Mouse (Mus musculus) liver, postnatal 0 days (tissue): ENCODE measurements around the gene Aldh1l1. TPM values are rescaled to one million over a fixed set of nuclear protein-coding genes. Genes with fewer than 3 reads are reported as not detected.

Source experiments
- ATAC-seq: fragments of 200-750 bp; cut with Nextera tagmentation; 2 replicates; pipeline ENCODE4 v1.8.0; 2017; ENCODE audit warnings: mild to moderate bottlenecking, moderate library complexity
- DNase-seq: peaks from one replicate; pipeline ENCODE4 v3.0.0-alpha.2; 2016
- H3K27ac ChIP-seq: fragments of 300-500 bp; sonication (generic); 2 replicates; pipeline ENCODE4 v1.5.1; 2014; ENCODE audit warnings: antibody characterized with exemption, moderate library complexity, mild to moderate bottlenecking, low read depth
- H3K27me3 ChIP-seq: fragments of 300-500 bp; sonication (generic); 2 replicates; pipeline ENCODE4 v1.6.1; 2014; ENCODE audit warnings: low read length, control low read depth, mixed read lengths; ENCODE audit not compliant: insufficient read depth
- H3K36me3 ChIP-seq: fragments of 300-500 bp; sonication (generic); replicated peaks from 2 replicates; pipeline ENCODE4 v1.6.1; 2014; ENCODE audit warnings: mild to moderate bottlenecking, control low read depth, low read length, moderate library complexity, mixed read lengths; ENCODE audit not compliant: insufficient read depth
- H3K4me1 ChIP-seq: fragments of 300-500 bp; sonication (generic); 2 replicates; pipeline ENCODE4 v1.6.1; 2014; ENCODE audit warnings: antibody characterized with exemption, mild to moderate bottlenecking, control low read depth; ENCODE audit not compliant: insufficient read depth
- H3K4me2 ChIP-seq: fragments of 300-500 bp; sonication (generic); 2 replicates; pipeline ENCODE4 v1.6.1; 2014; ENCODE audit warnings: low read depth, mild to moderate bottlenecking, low read length, moderate library complexity, mixed read lengths
- H3K4me3 ChIP-seq: fragments of 300-500 bp; sonication (generic); 2 replicates; pipeline ENCODE4 v1.5.1; 2014; ENCODE audit warnings: low read depth, low read length
- H3K9ac ChIP-seq: fragments of 300-500 bp; sonication (generic); replicated peaks from 2 replicates; pipeline ENCODE4 v1.6.1; 2014; ENCODE audit warnings: mild to moderate bottlenecking, moderate library complexity
- H3K9me3 ChIP-seq: fragments of 300-500 bp; sonication (generic); 2 replicates; pipeline ENCODE4 v1.6.1; 2016; ENCODE audit warnings: mild to moderate bottlenecking, control low read depth, low read length, mixed read lengths
- CTCF ChIP-seq: sonication (generic); IDR thresholded peaks from 2 replicates; pipeline ENCODE4 v1.5.1; 2016; ENCODE audit warnings: antibody characterized with exemption, low read depth
- EP300 ChIP-seq: IDR thresholded peaks from 2 replicates; pipeline ENCODE4 v1.6.1; 2016; ENCODE audit warnings: antibody characterized with exemption, low read depth, mild to moderate bottlenecking
- WGBS: fragments of 180-500 bp; shearing (Covaris S2); extraction: QIAGEN DNeasy Blood & Tissue Kit; methylation state at CpG from one replicate; pipeline ENCODE4 v1.1.7; 2014; ENCODE audit not compliant: insufficient replicate concordance; 5-methylcytosine and 5-hydroxymethylcytosine counted together
- polyA plus RNA-seq: library from polyadenylated mRNA; unstranded; fragments of >200 nt; fragmentation: Nextera tagmentation; extraction: Ambion mirVana; gene quantifications from 2 replicates; pipeline ENCODE4 v1.2.1, GENCODE M21; 2015

Gene Aldh1l1
- polyA plus RNA-seq, 1 experiment from 2014 or later, result 114 TPM

GRCm38 (mm10) chr6:90588113-90588512 lies 101.9 kb downstream of the Aldh1l1 start:
- H3K9ac ChIP-seq, result no peak overlapping the region
- H3K4me1 ChIP-seq, result no peaks in the 10 kb centered on the region
- TF ChIP-seq CTCF, result no peak
- no peak for TF ChIP-seq EP300
- ATAC-seq (no peak), DNase-seq (no peak)
- H3K27me3 ChIP-seq, result no peaks in the 10 kb centered on the region
- no peak overlapping the region for H3K4me2 ChIP-seq
- H3K36me3 ChIP-seq, result peaks cover 16% of the 10 kb centered on the region
- no peak overlapping the region for H3K4me3 ChIP-seq
- H3K27ac ChIP-seq, result no peak overlapping the region
- H3K9me3 ChIP-seq, result no peaks in the 10 kb centered on the region
- WGBS, result 74% methylated on average over 5 of the region's 5 CpGs

- WGBS, result 81% methylated on average over 1 of the region's 1 CpGs
- TF ChIP-seq CTCF (no peak), EP300 (no peak)
- ATAC-seq, result no peak
These were observed 104.5 kb downstream of the Aldh1l1 start for GRCm38 (mm10) chr6:90590707-90591106.

GRCm38 (mm10) chr6:90594972-90595371 lies 108.7 kb downstream of the Aldh1l1 start:
- no peaks in the 10 kb centered on the region for H3K9me3 ChIP-seq
- H3K9ac ChIP-seq, result no peak overlapping the region
- no peak for ATAC-seq
- no peaks in the 10 kb centered on the region for H3K4me1 ChIP-seq
- peaks cover 34% of the 10 kb centered on the region for H3K36me3 ChIP-seq
- WGBS, result 68% methylated on average over 1 of the region's 1 CpGs
- DNase-seq, result no peak
- H3K27ac ChIP-seq, result no peak overlapping the region
- H3K4me3 ChIP-seq, result no peak overlapping the region
- H3K27me3 ChIP-seq, result no peaks in the 10 kb centered on the region
- no peak overlapping the region for H3K4me2 ChIP-seq
- TF ChIP-seq CTCF (no peak), EP300 (no peak)

More at GRCm38 (mm10) chr6:90590707-90591106, 104.5 kb downstream of the Aldh1l1 start:
- no peak overlapping the region for H3K9ac ChIP-seq
- H3K4me3 ChIP-seq, result no peak overlapping the region
- H3K4me2 ChIP-seq, result no peak overlapping the region
- no peaks in the 10 kb centered on the region for H3K4me1 ChIP-seq
- H3K27me3 ChIP-seq, result no peaks in the 10 kb centered on the region
- no peak overlapping the region for H3K27ac ChIP-seq
- H3K36me3 ChIP-seq, result peaks cover 30% of the 10 kb centered on the region
- no peak for DNase-seq
- no peaks in the 10 kb centered on the region for H3K9me3 ChIP-seq

- Histone ChIP-seq H3K4me2 (no peak overlapping the region), H3K4me3 (no peak overlapping the region), H3K27ac (no peak overlapping the region), H3K4me1 (peaks cover 4% of the 10 kb centered on the region; the same call in 1 of the 2 replicates), H3K36me3 (peaks cover 27% of the 10 kb centered on the region), H3K9ac (no peak overlapping the region), H3K27me3 (no peaks in the 10 kb centered on the region), H3K9me3 (no peaks in the 10 kb centered on the region)
- DNase-seq (no peak), ATAC-seq (no peak)
- 80% methylated on average over 4 of the region's 4 CpGs for WGBS
- TF ChIP-seq CTCF (no peak), EP300 (no peak)
These were observed 110.8 kb downstream of the Aldh1l1 start for GRCm38 (mm10) chr6:90597060-90597459.

GRCm38 (mm10) chr6:90597592-90597991 lies 111.4 kb downstream of the Aldh1l1 start:
- WGBS, result 73% methylated on average over 2 of the region's 2 CpGs
- Histone ChIP-seq H3K4me1 (peaks cover 5% of the 10 kb centered on the region), H3K9me3 (no peaks in the 10 kb centered on the region), H3K36me3 (peaks cover 27% of the 10 kb centered on the region), H3K27ac (no peak overlapping the region), H3K4me3 (no peak overlapping the region), H3K4me2 (no peak overlapping the region), H3K27me3 (no peaks in the 10 kb centered on the region), H3K9ac (no peak overlapping the region)
- DNase-seq (no peak), ATAC-seq (no peak)
- TF ChIP-seq EP300, result no peak
- no peak for TF ChIP-seq CTCF

- DNase-seq (no peak), ATAC-seq (no peak)
- no peak overlapping the region for H3K27ac ChIP-seq
- no peak overlapping the region for H3K4me3 ChIP-seq
- H3K9me3 ChIP-seq, result no peaks in the 10 kb centered on the region
- TF ChIP-seq EP300 (no peak), CTCF (no peak)
- peaks cover 8% of the 10 kb centered on the region for H3K4me1 ChIP-seq
- no peak overlapping the region for H3K9ac ChIP-seq
- H3K27me3 ChIP-seq, result no peaks in the 10 kb centered on the region
- WGBS, result 68% methylated on average over 6 of the region's 6 CpGs
- H3K36me3 ChIP-seq, result peaks cover 22% of the 10 kb centered on the region
- no peak overlapping the region for H3K4me2 ChIP-seq
These were observed 112.0 kb downstream of the Aldh1l1 start for GRCm38 (mm10) chr6:90598197-90598596.

- TF ChIP-seq EP300 (0 out of 2 replicates have a peak, but pooled peaks have one; percentile 7), CTCF (no peak)
- ATAC-seq, result peak; percentile 59
- peaks cover 11% of the 10 kb centered on the region for H3K36me3 ChIP-seq
These were observed 114.1 kb downstream of the Aldh1l1 start for GRCm38 (mm10) chr6:90600351-90600750.

More at GRCm38 (mm10) chr6:90600351-90600750, 114.1 kb downstream of the Aldh1l1 start:
- Histone ChIP-seq H3K27me3 (no peaks in the 10 kb centered on the region), H3K9ac (no peak overlapping the region), H3K9me3 (no peaks in the 10 kb centered on the region), H3K4me1 (peaks cover 21% of the 10 kb centered on the region), H3K27ac (peak overlapping the region; percentile 75), H3K4me2 (no peak overlapping the region), H3K4me3 (no peak overlapping the region)
- no peak for DNase-seq
- 58% methylated on average over 4 of the region's 4 CpGs for WGBS
